Mouse (Mus musculus): Measurements from ENCODE around the gene Tarsl2. TPM values are rescaled to one million over a fixed set of nuclear protein-coding genes. Genes with fewer than 3 reads are reported as not detected.

Gene Tarsl2
- 14.5 and 15.4 TPM in 2 replicates for polyA plus RNA-seq (2014; fragmentation: Nextera tagmentation; extraction: Ambion mirVana)

DNA sequence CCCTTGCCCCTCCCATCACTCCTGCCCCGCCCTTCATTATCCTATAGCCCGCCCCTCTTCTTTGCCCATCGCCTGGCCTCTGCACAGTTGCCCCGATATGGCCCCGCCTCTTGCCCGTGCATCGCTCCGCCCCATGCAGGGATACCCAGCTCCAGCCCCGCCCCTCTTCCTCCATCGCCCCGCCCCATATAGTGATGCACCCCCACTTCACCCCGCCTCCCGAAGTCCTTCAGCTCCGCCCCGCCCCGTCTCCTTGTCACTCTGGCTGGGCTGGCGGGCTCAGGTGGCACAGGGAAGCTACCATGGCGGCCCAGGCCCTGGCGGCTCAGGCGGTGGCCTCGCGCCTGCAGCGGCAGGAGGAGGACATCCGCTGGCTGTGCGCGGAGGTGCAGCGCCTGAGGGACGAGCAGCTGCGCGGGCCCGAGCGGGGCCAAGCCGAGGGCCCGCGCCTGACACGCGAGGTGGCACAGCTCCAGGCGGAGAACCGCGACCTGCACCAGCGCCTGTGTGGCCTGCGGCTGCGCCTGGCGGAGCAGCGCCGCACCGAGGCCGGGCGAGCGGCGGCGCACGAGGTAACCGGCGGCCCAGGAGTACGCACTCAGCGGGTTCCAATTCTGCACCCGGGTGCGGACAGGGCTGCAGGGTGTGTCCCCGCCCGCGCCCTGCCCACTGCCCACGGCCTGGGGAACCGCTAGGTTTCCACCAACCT is at the start of gene Tarsl2:
Gene Tarsl2 (plus strand): TSS at position 256 of the 709 bp plus-strand sequence.
- Histone ChIP-seq H3K4me3 (ENCODE audit: low read depth, low read length) (peak within 1 kb of the TSS; percentile 76), H3K9ac (ENCODE audit: low read depth, low read length) (peak within 1 kb of the TSS; percentile 74), H3K4me2 (ENCODE audit: low read depth, low read length) (peak within 1 kb of the TSS; percentile 86), H3K27ac (replicated peaks; ENCODE audit: low read depth, low read length) (peak within 1 kb of the TSS; percentile 71; the same call in 1 of the 2 replicates), H3K4me1 (ENCODE audit: control insufficient read depth, insufficient read depth, low read length) (no peaks in the 10 kb centered on the region; the same call in 1 of the 2 replicates), H3K36me3 (ENCODE audit: control insufficient read depth, insufficient read depth, low read length) (peaks cover 14% of the 10 kb centered on the region), H3K9me3 (ENCODE audit: control insufficient read depth, low read length) (peaks cover 13% of the 10 kb centered on the region; the same call in 1 of the 2 replicates), H3K27me3 (replicated peaks; ENCODE audit: control insufficient read depth, insufficient read depth, low read length) (no peaks in the 10 kb centered on the region)
- under 1% methylated on average over 38 of the region's 64 CpGs for WGBS
- ATAC-seq (ENCODE audit: low read depth) = peak; percentile 95
- DNase-seq (ENCODE audit: low spot score) = peak; percentile 96

DNA sequence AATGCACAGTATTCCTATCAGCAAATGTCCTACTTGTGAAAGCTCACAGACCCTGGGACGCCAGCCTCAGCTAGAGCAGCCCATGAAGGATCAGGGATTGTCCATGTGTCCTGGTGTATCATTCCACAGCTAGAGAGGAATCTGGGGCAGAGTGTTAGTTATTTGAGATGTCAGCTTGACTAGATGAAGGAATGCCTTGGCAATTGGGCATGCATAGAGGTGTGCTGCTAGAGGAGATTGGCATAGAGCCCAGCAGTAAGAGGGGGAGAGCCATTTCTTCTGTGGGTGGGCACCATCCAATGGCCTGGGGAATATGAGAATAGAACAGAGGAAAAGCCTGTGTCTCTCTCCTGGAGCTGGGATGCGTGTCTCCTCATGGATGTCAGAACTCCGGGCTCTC is 38.6 kb upstream of the Tarsl2 start:
- 67% methylated on average over 3 of the region's 3 CpGs for WGBS
- H3K9me3 ChIP-seq (ENCODE audit: control insufficient read depth, low read length) = no peaks in the 10 kb centered on the region
- H3K4me2 ChIP-seq (ENCODE audit: low read depth, low read length) = no peak overlapping the region
- H3K4me1 ChIP-seq (ENCODE audit: control insufficient read depth, insufficient read depth, low read length) = no peaks in the 10 kb centered on the region
- H3K36me3 ChIP-seq (ENCODE audit: control insufficient read depth, insufficient read depth, low read length) = no peaks in the 10 kb centered on the region
- no peak overlapping the region for H3K4me3 ChIP-seq (ENCODE audit: low read depth, low read length)
- no peaks in the 10 kb centered on the region for H3K27me3 ChIP-seq (replicated peaks; ENCODE audit: control insufficient read depth, insufficient read depth, low read length)
- ATAC-seq (ENCODE audit: low read depth) (no peak), DNase-seq (ENCODE audit: low spot score) (no peak)
- no peak overlapping the region for H3K27ac ChIP-seq (replicated peaks; ENCODE audit: low read depth, low read length)
- H3K9ac ChIP-seq (ENCODE audit: low read depth, low read length) = no peak overlapping the region

DNA sequence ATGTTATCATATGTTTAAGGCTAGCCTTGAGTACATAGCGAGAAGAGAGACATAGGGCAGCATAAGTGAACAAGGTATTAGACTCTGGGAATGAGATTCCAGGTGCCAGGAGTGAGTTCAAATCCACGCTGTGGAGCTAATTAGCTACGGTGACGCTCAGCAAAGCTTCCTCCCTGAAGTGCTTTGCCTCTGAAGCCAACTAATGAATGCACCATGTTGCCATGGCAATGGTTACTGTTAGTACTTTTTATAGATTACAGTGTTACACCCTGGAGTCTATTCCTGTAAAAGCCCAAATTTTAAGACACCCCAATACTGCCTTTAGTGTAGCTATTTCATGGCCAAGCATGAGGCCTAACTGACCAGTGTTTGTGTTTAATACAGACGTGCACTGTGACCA is 37.7 kb upstream of the Tarsl2 start:
- Histone ChIP-seq H3K27ac (replicated peaks; ENCODE audit: low read depth, low read length) (no peak overlapping the region), H3K36me3 (ENCODE audit: control insufficient read depth, insufficient read depth, low read length) (no peaks in the 10 kb centered on the region), H3K4me3 (ENCODE audit: low read depth, low read length) (no peak overlapping the region), H3K4me1 (ENCODE audit: control insufficient read depth, insufficient read depth, low read length) (no peaks in the 10 kb centered on the region), H3K27me3 (replicated peaks; ENCODE audit: control insufficient read depth, insufficient read depth, low read length) (no peaks in the 10 kb centered on the region), H3K9me3 (ENCODE audit: control insufficient read depth, low read length) (no peaks in the 10 kb centered on the region), H3K9ac (ENCODE audit: low read depth, low read length) (no peak overlapping the region), H3K4me2 (ENCODE audit: low read depth, low read length) (no peak overlapping the region)
- ATAC-seq (ENCODE audit: low read depth) (no peak), DNase-seq (ENCODE audit: low spot score) (no peak)
- WGBS = 85% methylated on average over 5 of the region's 5 CpGs

GRCm38 (mm10) chr7:65610171-65610570 is 34.5 kb upstream of the Tarsl2 start:
- ATAC-seq (ENCODE audit: low read depth) (no peak), DNase-seq (ENCODE audit: low spot score) (no peak)
- WGBS = 70% methylated on average over 5 of the region's 5 CpGs
- Histone ChIP-seq H3K4me1 (ENCODE audit: control insufficient read depth, insufficient read depth, low read length) (no peaks in the 10 kb centered on the region), H3K9me3 (ENCODE audit: control insufficient read depth, low read length) (no peaks in the 10 kb centered on the region), H3K4me3 (ENCODE audit: low read depth, low read length) (no peak overlapping the region), H3K27me3 (replicated peaks; ENCODE audit: control insufficient read depth, insufficient read depth, low read length) (no peaks in the 10 kb centered on the region), H3K4me2 (ENCODE audit: low read depth, low read length) (no peak overlapping the region), H3K27ac (replicated peaks; ENCODE audit: low read depth, low read length) (no peak overlapping the region), H3K9ac (ENCODE audit: low read depth, low read length) (no peak overlapping the region), H3K36me3 (ENCODE audit: control insufficient read depth, insufficient read depth, low read length) (no peaks in the 10 kb centered on the region)

DNA sequence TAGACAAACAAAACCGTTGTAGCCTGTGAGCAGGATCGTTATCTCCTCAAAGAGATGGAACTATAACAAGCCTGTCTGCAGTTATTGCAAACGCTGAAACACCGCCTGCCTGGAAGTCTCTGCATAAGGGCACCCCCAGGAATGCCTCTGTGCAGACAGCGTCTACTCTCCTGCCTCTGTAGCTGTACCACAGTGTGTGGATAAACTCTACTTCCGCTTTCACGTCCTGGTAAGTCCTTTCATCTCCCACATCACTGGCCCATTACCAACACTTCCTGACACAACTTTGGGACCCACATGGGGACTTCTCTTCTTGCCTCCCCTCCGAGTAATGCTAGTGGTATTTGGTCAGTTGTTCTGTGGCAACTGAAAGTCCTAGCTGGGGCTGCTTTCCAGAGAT is 34.0 kb upstream of the Tarsl2 start:
- H3K4me2 ChIP-seq (ENCODE audit: low read depth, low read length) = no peak overlapping the region
- 67% methylated on average over 8 of the region's 8 CpGs for WGBS

DNA sequence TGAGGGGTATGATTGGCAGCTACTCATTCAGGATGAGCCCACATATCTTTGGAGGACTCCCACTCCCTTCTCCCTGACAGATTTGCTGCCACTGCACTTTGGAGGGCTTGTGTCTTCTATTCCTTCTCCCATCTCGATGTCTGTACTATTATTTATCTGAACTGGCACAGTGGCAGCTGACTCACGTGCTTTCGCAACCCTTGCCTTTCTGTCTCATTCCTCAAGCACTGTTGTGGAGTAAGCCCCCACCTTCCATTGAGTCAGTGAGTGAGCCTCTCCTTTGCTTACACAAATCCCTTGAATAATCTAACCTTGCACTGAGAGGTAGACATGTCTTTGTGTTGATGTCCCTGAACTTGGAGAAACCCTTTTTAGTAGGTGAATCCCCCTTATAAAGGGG is 33.4 kb upstream of the Tarsl2 start:
- H3K9ac ChIP-seq (ENCODE audit: low read depth, low read length) = no peak overlapping the region
- no peak overlapping the region for H3K4me3 ChIP-seq (ENCODE audit: low read depth, low read length)
- no peaks in the 10 kb centered on the region for H3K27me3 ChIP-seq (replicated peaks; ENCODE audit: control insufficient read depth, insufficient read depth, low read length)
- H3K4me1 ChIP-seq (ENCODE audit: control insufficient read depth, insufficient read depth, low read length) = no peaks in the 10 kb centered on the region
- H3K9me3 ChIP-seq (ENCODE audit: control insufficient read depth, low read length) = no peaks in the 10 kb centered on the region
- H3K36me3 ChIP-seq (ENCODE audit: control insufficient read depth, insufficient read depth, low read length) = no peaks in the 10 kb centered on the region
- ATAC-seq (ENCODE audit: low read depth) (no peak), DNase-seq (ENCODE audit: low spot score) (no peak)
- H3K4me2 ChIP-seq (ENCODE audit: low read depth, low read length) = no peak overlapping the region
- no peak overlapping the region for H3K27ac ChIP-seq (replicated peaks; ENCODE audit: low read depth, low read length)
- WGBS = 84% methylated on average over 3 of the region's 3 CpGs

More for the DNA sequence above, 34.0 kb upstream of the Tarsl2 start:
- DNase-seq (ENCODE audit: low spot score) (no peak), ATAC-seq (ENCODE audit: low read depth) (no peak)
- Histone ChIP-seq H3K9me3 (ENCODE audit: control insufficient read depth, low read length) (no peaks in the 10 kb centered on the region), H3K4me1 (ENCODE audit: control insufficient read depth, insufficient read depth, low read length) (no peaks in the 10 kb centered on the region), H3K4me3 (ENCODE audit: low read depth, low read length) (no peak overlapping the region), H3K27me3 (replicated peaks; ENCODE audit: control insufficient read depth, insufficient read depth, low read length) (no peaks in the 10 kb centered on the region), H3K27ac (replicated peaks; ENCODE audit: low read depth, low read length) (no peak overlapping the region), H3K9ac (ENCODE audit: low read depth, low read length) (no peak overlapping the region), H3K36me3 (ENCODE audit: control insufficient read depth, insufficient read depth, low read length) (no peaks in the 10 kb centered on the region)

- H3K36me3 ChIP-seq (ENCODE audit: control insufficient read depth, insufficient read depth, low read length) = no peaks in the 10 kb centered on the region
- no peaks in the 10 kb centered on the region for H3K27me3 ChIP-seq (replicated peaks; ENCODE audit: control insufficient read depth, insufficient read depth, low read length)
- ATAC-seq (ENCODE audit: low read depth) (no peak), DNase-seq (ENCODE audit: low spot score) (no peak)
- 44% methylated on average over 5 of the region's 5 CpGs for WGBS
- no peak overlapping the region for H3K9ac ChIP-seq (ENCODE audit: low read depth, low read length)
- H3K4me1 ChIP-seq (ENCODE audit: control insufficient read depth, insufficient read depth, low read length) = no peaks in the 10 kb centered on the region
- H3K27ac ChIP-seq (replicated peaks; ENCODE audit: low read depth, low read length) = no peak overlapping the region
- H3K4me3 ChIP-seq (ENCODE audit: low read depth, low read length) = no peak overlapping the region
- no peaks in the 10 kb centered on the region for H3K9me3 ChIP-seq (ENCODE audit: control insufficient read depth, low read length)
- no peak overlapping the region for H3K4me2 ChIP-seq (ENCODE audit: low read depth, low read length)
Measured at GRCm38 (mm10) chr7:65613723-65614122, 31.0 kb upstream of the Tarsl2 start.

GRCm38 (mm10) chr7:65618751-65619150 is 25.9 kb upstream of the Tarsl2 start:
- H3K4me2 ChIP-seq (ENCODE audit: low read depth, low read length) = no peak overlapping the region
- DNase-seq (ENCODE audit: low spot score) = no peak
- 70% methylated on average over 1 of the region's 1 CpGs for WGBS
- H3K27me3 ChIP-seq (replicated peaks; ENCODE audit: control insufficient read depth, insufficient read depth, low read length) = no peaks in the 10 kb centered on the region
- no peaks in the 10 kb centered on the region for H3K4me1 ChIP-seq (ENCODE audit: control insufficient read depth, insufficient read depth, low read length)
- H3K27ac ChIP-seq (replicated peaks; ENCODE audit: low read depth, low read length) = no peak overlapping the region
- no peak for ATAC-seq (ENCODE audit: low read depth)
- no peak overlapping the region for H3K9ac ChIP-seq (ENCODE audit: low read depth, low read length)
- H3K4me3 ChIP-seq (ENCODE audit: low read depth, low read length) = no peak overlapping the region
- H3K9me3 ChIP-seq (ENCODE audit: control insufficient read depth, low read length) = no peaks in the 10 kb centered on the region
- H3K36me3 ChIP-seq (ENCODE audit: control insufficient read depth, insufficient read depth, low read length) = no peaks in the 10 kb centered on the region

GRCm38 (mm10) chr7:65620746-65621145 is 24.0 kb upstream of the Tarsl2 start:
- H3K4me2 ChIP-seq (ENCODE audit: low read depth, low read length) = no peak overlapping the region
- no peaks in the 10 kb centered on the region for H3K36me3 ChIP-seq (ENCODE audit: control insufficient read depth, insufficient read depth, low read length)
- ATAC-seq (ENCODE audit: low read depth) (no peak), DNase-seq (ENCODE audit: low spot score) (no peak)
- no peak overlapping the region for H3K4me3 ChIP-seq (ENCODE audit: low read depth, low read length)
- WGBS = 57% methylated on average over 7 of the region's 7 CpGs
- no peaks in the 10 kb centered on the region for H3K27me3 ChIP-seq (replicated peaks; ENCODE audit: control insufficient read depth, insufficient read depth, low read length)
- H3K4me1 ChIP-seq (ENCODE audit: control insufficient read depth, insufficient read depth, low read length) = no peaks in the 10 kb centered on the region
- no peak overlapping the region for H3K27ac ChIP-seq (replicated peaks; ENCODE audit: low read depth, low read length)
- no peak overlapping the region for H3K9ac ChIP-seq (ENCODE audit: low read depth, low read length)
- no peaks in the 10 kb centered on the region for H3K9me3 ChIP-seq (ENCODE audit: control insufficient read depth, low read length)

Data from embryonic facial prominence, embryonic 14.5 days (tissue).